Mouse (Mus musculus): ENCODE results near the gene Oxld1. TPM values are rescaled to one million over a fixed set of nuclear protein-coding genes. Genes with fewer than 3 reads are reported as not detected.

Gene Oxld1
- 1 to 10 TPM; 4.8 to 6.8 (median 5.1) TPM for polyA plus RNA-seq (2017; shearing (Covaris generic))

DNA sequence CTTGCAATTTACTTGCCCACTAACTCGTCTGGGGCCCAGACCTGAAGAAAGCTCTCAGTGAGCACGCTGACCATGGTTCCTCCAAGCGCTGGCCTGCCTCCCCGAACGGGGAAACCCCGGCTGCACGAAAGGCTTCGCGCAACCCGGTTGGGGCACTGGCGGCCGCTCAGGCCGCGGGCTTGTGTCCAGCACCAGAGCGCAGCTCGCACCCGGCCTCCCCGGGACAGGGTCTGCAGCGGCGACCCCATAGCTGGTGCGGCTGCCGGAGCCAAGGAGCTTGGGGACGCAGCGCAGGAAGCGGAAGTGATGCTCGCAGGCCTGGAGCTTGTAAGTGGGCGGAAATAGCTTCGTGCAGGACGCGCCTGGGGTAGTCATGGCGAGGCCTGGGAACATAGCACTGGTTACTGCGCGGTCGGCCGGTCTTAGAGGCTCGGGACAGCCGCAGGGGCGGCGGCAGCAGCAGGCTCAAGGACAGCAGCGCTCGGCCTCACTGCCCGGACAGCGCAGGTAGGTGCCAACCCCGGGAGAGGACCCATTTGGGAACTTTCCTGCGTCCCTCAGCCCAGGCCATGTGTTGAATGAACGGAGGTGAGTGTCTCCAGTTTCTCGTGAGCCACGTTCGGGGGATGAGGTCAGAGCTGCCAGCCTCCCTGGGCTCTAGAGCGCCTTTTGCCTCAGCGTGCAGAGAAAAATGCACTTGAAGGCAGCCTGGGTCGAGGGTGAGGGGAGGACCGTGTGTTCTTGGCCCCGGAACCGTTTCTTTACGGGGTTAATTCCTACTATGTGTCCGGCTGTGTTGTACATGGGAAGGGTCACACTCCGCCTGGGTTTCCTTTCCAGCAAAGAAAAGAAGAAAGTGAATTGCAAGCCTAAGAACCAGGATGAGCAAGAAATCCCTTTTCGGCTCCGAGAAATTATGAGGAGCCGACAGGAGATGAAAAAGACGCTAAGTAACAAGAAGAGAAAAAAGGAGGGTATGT is at the start of gene Oxld1, which contains the start of gene Ccdc137:
Oxld1 (minus strand) TSS at position 297 of the 980 bp plus-strand sequence.
Ccdc137 (plus strand) TSS at position 344 of the 980 bp plus-strand sequence.
- peak; percentile 99 for ATAC-seq

DNA sequence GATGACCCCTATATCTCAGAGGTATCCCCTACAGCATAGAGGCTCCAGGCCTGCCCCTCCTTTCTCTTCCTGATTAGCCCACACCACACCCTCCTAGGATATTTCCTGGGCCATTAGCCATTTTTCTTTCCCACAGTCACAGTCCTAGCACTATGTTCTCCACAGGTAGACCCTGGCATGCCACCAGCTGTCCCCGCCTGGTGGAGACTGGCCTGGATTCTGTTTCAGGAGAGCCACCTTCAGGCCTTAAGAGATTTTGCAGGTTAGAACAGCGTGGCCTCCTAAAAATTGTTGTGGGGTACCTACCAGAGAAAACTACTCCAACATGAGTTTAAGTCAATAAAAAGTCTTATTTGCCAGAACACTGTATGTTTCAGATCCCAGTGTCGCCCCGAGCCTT is 49.0 kb upstream of the Oxld1 start:
- ATAC-seq: no peak

DNA sequence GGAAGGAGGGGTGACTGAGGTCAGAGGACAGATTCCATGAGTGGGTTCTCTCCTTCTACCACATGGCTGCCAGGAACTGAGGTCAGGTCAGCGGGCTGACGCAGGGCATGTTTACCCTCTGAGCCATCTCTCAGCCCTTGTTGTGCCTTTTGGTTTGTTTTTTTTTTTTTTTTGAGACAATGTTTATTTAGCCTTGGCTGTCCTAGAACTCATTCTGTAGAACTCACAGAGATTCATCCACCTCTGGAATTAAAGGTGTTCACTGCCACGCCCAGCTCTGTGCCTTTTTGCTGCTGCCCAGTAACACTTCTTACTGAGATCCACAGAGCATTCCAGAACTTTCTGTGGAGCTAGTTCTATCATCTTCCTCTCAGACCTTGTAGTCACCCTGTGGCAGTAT is 47.8 kb upstream of the Oxld1 start:
- ATAC-seq: no peak

DNA sequence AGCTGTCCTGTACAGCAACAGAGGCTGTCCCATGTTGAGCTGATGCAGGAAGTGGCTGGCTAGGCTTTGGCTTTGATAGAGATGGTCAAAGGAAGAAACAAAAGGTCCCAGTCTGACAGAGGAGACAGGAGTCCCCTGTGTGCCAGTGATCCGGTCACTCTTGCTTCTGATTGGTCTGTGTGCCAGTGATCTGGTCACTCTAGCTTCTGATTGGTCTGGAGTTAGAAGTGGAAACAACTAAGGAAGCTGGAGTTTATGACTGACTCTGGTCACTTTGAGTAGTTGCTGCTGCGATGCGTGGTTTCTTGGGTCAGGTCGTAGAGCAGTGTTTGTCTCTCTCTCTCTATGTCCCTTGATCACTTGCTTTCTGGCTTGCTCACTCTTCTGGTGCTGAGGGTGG is 43.8 kb upstream of the Oxld1 start:
- ATAC-seq: no peak

DNA sequence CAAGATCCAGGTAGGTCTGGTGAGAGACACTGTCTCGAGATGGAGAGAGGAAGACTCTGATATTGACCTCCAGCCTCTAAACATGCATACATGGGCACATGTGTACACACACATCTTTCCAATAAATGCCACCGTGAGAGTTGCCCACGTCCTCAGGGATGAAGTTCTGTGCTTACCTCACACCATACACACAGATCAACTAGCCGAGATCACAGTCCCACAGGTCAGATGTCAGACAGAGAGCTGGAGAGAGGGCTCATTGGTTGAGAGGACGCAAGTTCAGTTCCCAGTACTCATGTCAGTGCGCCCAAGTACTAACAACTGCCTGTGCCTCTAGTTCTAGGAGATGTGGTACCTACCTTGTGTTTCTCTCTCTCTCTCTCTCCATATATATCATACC is 43.1 kb upstream of the Oxld1 start:
- no peak for ATAC-seq

DNA sequence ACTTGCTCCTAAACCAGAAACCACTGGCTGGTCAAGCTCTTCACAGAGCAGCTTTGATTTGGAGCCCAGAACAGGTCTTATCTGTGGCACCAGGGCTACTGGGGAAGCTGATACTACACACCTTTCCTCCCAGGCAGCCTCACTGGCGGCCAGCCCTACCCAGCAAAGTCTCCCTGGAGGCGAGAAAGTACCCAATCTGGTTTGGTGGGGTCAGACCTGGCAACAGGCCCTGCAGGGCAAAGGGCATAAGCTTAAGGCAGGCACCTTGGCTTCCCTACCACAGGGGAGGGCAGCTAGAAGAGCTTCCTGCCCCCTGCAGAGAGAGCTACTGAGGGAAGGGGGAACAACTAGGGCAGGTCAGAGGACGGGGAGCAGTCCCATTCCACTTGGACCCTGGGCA is 42.5 kb upstream of the Oxld1 start:
- ATAC-seq: no peak

DNA sequence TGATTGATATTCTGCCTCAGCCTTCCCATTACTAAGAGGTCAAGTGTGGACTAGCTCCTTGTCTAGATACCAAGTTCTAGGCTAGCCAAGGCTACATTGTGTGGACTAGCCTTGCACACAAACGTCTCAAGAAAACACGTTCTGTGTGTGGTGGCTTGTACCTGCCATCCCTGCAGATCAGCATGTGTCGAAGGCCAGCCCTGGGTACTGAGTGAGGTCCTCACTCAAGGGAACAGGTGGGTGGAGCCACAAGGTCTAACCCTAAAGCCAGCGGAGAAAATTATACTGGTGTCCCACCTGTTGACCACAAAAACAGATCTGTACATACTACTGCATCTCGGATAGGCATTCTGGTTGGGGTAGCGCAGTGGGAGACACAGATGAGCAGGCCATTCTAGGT is 42.0 kb upstream of the Oxld1 start:
- no peak for ATAC-seq

DNA sequence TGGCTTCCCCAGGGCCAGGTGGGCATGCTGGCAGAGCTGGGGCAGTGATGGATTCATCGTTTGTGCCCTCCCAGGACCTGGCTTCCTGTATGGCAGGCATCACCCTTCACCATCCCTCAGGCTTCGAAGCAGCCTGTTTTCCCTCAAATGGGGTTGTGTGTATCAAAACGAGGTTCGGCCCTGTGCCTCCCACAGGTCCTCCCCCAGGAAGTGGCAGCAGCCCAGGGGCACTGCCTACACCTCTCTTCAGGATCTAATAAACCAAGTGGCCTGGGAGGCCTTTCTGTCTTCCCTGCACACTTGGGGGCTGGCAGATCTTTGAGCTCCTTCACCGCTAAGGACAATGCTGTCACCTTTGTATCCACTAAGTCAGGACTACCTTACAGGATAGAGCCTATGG is 41.0 kb upstream of the Oxld1 start:
- no peak for ATAC-seq

DNA sequence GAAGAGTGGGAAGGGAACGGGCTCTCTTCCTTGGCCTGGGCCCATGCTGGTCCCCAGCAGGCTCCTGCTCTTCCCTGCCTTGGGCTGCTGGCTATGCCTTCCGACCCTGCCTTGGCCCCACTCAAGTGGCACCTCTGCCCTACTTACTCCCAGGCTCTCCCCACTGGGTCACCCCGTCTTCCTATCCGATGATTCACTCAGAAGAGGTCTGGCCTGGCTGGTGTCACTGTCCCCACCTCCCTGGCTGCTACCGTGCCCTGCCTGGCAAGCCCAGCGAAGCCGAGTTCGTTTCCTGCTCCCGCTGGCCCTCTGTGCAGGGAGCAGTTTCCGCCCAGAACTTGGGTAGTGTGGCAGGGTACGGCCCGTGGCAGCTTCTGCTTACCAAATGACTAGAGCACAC is 40.4 kb upstream of the Oxld1 start:
- ATAC-seq: no peak

DNA sequence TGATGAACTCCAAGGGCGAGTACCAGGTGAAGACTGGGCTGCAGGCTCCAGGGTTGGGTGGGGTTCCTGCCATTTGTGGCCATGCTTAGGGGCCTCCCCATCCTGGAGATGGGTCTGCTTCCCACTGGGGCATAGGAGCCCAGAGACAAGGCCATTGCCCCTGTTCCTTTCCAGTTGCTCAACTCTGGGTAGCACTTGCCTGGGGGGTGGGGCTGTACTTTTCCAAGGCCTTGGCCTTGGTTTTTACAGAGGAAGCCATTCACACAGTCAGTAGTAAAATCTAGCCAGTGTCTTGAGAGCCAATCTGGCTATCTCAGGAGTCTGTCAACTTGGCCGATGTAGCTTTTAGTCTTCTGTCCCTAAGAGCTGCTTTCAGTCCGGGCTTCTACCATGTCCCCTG is 39.6 kb upstream of the Oxld1 start:
- ATAC-seq: no peak

DNA sequence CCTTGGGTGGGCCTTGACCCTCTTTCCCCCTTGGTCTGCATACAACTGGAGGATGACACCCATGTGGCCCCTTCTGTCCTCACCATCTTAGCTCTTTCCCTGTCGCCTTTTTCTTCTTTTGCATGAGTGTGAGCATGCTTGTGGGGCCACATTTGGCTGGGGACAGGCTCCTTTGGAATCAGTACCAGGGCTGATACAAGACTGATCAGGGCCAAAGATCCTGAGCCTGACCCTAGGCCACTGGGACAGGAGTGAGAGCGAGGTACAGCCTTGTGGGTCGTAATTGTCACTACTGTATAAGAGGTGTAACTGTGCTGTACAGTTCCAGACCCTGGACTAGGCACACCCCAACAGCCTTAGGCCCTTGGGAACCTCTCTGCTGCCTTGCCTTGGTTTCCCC is 36.0 kb upstream of the Oxld1 start:
- no peak for ATAC-seq

DNA sequence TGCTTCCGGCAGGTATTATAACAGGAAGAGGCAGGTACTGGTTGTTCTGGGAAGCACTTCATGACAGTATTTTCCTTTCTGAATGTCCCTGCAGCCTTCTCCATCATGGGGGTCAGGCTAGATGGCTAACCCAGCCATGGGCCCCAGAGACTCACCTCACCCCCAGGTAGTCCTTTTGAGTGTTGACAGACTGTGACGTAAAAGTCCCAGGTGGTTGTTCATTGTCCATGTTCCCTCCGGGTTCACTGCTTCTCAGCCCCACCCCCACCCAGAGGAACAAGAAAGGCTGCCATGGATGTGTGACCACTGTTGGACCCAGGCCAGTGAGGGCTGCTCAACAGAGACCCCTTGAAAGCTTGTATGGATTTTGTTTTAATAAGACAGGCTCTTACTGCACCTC is 35.5 kb upstream of the Oxld1 start:
- no peak for ATAC-seq

DNA sequence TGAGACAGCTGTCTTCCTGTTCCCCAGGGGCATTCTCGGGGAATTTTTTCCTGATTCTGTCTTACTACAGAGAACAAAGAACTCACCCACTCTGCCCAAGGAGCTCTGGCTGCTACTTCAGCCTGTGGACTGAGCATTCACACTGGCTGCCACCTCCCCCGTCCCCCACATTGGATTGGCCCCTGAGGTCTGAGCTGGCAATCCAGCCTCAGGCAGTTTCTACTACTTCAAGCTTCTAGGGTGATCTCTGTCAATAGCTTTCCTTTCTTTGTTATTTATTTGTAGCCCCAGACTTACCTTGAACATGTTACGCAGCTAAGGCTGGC is 35.0 kb upstream of the Oxld1 start:
- ATAC-seq: no peak

DNA sequence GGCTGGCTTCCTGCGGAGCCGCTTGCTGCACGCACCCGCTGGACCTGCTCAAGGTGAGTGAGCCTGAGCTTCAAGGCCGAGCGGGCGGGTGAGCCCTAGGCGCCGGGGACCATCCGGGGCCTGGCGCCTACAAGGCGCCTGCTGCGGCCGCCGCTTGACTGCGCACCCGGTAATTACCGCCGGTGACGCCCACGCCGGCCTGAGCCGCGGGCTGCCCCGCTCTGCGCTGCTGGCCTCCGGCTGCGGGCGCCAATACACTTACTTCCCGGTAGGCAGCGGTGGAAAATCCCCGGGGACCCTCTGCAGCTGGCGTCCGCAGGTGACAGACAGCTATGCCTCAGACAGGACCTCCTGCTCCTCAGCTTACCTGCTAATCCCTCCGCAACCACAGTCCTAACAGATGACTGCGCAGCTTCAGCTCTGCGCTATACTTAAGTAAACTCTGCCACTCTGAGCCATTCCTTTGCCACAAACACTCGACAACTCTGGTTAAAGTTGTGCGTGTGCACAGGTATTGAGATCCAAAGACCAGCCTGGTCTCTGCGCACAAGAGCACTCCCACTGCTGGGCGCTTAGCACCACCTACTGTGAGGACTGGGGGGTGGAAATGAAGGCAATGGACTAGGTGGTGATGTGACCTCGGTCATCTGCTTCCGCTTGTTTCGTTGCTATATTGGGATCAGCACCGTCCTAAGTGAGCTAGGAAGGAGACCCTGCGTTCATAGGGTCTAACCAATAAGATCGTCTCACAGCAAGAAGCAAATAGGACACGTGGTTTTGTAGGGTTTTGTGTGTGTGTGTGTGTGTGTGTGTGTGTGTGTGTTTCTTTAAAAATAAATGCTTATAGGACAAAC is 34.4 kb upstream of the Oxld1 start:
- peak; percentile 49 for ATAC-seq

DNA sequence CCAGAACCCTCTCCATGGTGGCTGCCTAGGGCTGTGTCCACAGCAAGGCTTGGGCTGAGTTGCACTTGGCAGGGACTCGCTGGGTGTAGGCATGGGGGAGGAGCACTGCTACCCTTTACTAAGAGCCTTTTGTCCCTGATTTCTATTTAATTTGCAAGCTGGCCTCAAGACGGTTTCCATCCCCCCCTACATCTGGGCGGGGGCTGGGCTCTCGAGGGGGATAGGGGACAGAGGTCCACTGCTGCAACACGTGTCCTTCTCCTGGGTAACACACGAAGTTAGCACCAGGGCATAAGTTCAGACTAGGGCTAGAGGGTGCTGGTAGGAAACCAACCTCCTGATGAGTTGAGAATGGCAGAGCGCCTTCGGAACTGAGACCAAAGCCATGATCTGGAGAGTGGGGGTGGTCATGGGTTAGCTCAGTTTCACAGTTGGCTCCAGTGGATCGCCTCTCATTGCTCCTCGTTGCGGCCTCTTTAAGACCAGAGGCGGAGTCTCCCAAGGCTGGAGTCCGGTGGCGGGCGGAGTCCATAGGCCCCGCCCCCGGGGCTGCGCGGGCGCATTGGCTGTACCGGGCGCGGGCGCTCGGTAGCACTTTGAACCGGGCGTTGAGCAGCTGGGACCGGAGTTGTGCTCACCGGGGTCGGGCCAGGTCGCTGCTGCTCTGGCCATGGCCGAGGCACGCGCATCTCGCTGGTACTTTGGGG is 33.6 kb upstream of the Oxld1 start, which contains the start of gene Slc25a10:
Slc25a10 (plus strand) TSS at position 524 of the 707 bp plus-strand sequence.
- ATAC-seq: peak; percentile 63

DNA sequence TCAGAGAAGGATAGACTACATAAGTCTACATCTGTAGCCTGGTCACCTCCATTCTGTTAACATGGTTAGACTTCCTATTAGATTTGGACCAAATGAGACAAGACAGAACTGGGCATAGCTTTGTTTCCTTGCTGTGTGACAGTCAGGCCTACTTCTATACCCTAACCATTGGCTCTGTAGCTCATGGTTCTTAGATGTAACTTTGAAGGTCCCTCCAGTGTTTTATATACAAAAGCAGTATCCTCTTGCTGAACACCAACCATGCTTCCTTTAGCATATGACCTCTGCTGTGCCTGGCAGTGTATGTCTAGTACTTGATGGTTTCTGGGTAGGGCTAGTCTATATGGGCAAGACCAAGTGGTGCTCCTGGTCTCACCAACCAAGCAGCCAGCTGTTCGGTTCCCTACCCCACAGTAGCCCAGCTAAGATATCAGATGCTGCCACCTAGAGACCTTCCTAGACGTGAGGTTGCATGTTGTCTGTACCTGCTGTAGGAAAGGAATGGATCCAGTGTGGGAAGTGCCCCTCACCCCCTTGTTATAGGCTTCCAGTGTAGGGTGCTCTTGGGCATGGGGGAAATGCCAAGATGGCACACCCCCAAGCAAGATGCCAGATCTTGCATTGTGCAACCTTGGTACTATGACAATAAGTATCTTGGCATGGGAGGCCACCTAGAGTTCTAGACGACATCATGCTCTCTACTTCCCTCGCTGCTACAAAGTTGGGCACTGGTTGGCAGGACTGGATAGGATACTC is 32.6 kb upstream of the Oxld1 start:
- no peak for ATAC-seq

DNA sequence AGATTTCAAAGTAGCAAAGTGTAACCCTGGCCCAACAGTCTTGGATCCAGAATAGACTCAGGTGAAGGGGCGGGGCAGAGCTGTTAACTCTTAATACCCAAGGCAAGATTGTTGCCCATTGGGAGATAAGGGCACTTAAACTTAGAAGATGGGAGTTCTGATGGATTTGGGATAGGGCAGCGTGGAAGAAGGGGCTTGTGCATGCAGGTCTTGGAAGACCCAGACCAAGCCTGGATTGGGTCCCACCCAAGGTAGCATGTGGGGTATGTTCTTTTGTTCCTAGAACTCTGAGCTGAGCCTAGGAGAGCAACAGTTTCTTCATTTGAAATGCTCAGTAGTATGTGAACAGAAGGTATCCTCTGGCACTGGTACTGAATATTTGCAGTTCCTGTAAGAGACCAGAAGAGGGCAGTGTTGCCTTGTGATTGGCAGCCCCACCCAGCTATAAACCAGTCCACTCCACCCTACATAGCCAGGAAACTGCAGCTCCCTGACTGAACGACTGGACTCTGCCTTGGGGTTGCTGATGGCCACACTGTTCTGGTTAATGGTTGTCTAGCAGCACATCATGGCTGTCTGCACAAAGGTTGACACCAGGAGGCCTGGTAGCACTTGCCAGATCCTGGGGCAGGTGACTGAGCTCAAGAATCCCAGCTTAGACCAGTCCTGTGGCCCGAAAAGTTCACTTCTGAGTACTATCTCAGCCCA is 31.3 kb upstream of the Oxld1 start:
- ATAC-seq: peak; percentile 30

DNA sequence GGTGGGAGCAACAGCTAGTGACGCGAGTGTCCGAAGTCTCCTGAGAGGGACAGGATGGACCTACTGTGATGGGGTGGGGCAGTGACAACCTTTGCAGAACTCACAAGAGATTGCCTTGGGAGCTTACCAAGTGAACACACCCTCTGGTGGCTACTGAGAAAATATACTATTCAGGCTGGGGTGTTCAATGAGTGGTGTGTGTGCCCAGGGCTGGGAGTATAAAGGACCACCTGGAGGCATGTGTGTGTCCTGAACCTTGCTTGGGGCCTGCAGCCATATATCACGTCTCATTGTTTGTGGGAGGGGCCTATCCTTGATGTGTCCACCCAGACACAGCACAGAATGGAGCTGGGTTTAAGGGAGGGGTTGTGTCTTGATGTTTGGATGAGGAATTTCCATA is 30.6 kb upstream of the Oxld1 start:
- ATAC-seq: no peak

DNA sequence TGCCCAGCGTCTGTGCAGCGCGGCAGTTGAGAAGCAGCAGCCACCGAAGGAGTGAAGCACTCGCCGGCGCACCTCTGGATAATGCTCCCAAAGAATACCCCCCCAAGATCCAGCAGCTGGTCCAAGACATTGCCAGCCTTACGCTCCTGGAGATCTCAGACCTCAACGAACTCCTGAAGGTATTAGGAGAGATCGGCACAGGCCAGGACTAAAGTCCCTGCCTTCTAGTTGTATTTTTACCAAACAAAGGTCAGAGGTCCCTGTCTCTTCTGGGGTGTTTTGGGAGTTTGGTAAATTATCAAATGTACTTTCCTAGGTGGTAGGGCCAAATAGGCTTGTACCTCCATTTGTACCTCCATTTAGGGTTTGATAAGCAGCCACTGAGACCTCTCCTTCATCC is 27.4 kb upstream of the Oxld1 start:
- no peak for ATAC-seq

DNA sequence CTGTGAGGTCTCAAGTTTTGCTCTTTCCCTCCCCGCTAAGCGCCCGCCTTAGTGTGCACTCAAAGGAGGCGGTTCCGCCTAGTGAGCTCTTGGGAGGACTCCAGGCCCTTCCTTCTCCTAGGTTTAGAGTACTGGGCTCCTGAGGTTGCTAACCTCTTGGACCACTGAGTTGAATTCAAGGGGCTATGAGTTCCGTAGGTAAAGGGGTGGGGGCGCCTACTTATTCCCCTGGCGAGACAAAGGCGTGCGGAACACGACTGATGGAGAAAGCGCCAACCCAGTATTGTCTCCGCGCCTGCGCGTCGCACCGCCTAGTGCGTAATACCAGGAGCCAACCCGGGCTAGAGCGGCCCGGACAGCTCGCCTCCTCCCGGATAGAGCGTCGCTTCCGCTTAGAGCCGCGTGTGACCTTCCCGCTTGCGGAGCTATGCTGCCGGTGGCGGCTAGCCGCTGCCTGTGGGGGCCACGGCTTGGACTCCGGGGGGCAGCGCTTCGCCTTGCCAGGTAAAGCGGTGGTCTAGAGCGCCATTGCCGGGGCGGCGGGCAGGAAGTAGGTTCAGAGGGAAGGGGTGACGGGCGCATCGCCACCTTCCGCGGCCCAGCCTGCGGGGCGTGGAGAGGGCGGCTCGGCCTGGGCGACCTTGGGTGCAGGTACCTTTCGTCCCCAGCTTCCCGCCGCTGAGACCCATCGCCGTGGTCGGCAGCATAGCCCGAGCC is 26.6 kb upstream of the Oxld1 start, which contains the start of gene Mrpl12:
Mrpl12 (plus strand) TSS at position 349 of the 717 bp plus-strand sequence.
- peak; percentile 94 for ATAC-seq
